Mouse (Mus musculus) bone marrow macrophage, adult 2 months (primary cell): ENCODE results near the gene Mb.

Source experiments
- CTCF ChIP-seq: IDR thresholded peaks from 2 replicates; pipeline ENCODE4 v1.5.1; 2012; ENCODE audit warnings: low read depth, mild to moderate bottlenecking, low read length, moderate library complexity
- POLR2A ChIP-seq: IDR thresholded peaks from 2 replicates; pipeline ENCODE4 v1.6.1; 2012; ENCODE audit warnings: mild to moderate bottlenecking, low read depth, low read length, borderline replicate concordance

DNA sequence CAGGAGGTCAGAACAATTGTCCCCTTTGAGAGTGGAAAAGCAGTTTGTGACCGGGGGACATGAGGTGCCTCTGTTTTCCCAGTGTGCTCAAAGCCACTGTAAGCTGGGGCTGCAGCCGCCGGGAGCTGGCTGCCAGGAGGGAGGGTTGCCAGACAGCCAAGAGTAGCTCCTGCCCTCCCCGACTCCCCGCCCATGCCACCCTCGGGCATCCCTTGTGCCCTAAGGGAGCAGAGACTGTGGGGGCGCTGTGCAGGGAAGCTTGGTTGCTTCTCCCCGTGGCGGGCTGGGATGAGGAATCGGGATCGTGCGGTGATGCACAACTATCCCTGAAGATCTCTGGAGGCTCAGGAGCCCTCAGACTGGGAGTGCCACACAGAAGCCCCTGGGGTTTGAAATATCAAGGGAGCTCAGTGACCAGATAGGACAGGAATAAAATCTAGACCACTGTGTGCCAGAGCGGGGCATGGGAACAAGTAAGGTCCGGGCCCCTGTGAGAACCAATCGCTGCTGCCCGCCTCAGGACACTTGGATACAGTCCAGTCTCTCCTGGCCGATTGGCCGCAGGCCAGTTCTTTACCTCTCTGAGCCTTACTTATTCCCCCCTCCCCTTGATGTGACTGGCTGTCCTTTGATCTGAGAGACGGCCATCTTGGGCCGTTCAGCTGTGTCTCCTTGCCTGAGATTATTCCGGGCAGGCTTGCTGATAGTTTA lies 51.4 kb downstream of the Mb start:
- TF ChIP-seq POLR2A (no peak), CTCF (no peak)
